Mouse (Mus musculus): Measurements from ENCODE around the gene Cep164. TPM values are rescaled to one million over a fixed set of nuclear protein-coding genes. Genes with fewer than 3 reads are reported as not detected.

Cep164 gene
- polyA plus RNA-seq, 1 experiment from 2014 or later = 16.5 TPM

DNA sequence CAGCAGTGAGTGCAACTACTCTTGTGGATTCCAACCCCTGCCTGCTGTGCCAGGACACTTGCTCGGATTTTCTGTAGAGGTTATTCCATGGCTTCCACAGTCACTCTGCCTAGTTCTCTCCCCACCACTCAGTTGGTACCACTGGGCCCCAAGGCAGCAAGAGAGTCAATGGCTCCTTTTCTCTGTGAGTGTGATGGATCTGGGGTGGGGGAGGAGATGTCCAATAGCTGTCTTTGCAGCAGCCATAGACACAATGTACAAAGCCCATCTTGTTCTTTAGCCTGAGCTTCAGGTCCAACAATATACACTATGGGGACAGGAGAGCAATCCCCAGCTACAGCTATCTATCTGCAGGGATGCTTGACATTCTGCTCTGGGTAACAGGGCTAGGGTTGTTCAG lies 25.6 kb upstream of the Cep164 start:
- no peak overlapping the region for H3K4me2 ChIP-seq (replicated peaks; ENCODE audit: low read depth, low read length)
- 0 out of 2 replicates have a peak, but pooled peaks cover 3% of the 10 kb centered on the region for H3K4me1 ChIP-seq (ENCODE audit: insufficient read depth, low read depth, low read length)
- H3K27me3 ChIP-seq (replicated peaks; ENCODE audit: insufficient read depth, low read length) = no peaks in the 10 kb centered on the region
- peaks cover 16% of the 10 kb centered on the region; the same call in 1 of the 2 replicates for H3K36me3 ChIP-seq (ENCODE audit: insufficient read depth, low read length)
- no peak for ATAC-seq
- H3K27ac ChIP-seq (ENCODE audit: low read length) = no peak overlapping the region
- DNase-seq (ENCODE audit: low spot score) = no peak
- H3K9ac ChIP-seq (replicated peaks; ENCODE audit: low read depth) = no peak overlapping the region
- H3K9me3 ChIP-seq (ENCODE audit: low read length) = no peaks in the 10 kb centered on the region
- H3K4me3 ChIP-seq (ENCODE audit: low read depth, low read length) = no peak overlapping the region
- TF ChIP-seq CTCF (IDR thresholded peaks at IDR 0.05) (no peak), EP300 (IDR thresholded peaks at IDR 0.05) (no peak)
- 85% methylated on average over 1 of the region's 1 CpGs for WGBS

DNA sequence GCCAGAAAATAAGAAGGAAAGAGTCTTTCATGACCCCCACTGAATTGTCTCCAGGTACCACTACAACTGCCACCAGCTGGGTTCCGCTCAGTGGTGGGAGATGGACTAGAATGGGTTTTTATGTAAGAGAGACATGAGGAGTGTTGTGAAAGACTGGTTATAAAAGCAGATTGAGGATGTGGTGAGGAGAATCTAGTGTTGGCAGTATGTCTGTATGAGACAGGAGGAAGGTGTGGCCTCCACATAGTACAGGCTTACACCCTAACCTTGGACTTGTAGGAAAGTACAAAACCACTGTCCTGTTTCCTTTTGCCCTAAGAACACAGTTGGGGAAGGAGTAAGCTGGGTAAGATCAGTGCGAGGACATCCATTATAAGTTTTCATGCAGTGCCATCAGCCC lies 25.2 kb upstream of the Cep164 start:
- Histone ChIP-seq H3K36me3 (ENCODE audit: insufficient read depth, low read length) (peaks cover 13% of the 10 kb centered on the region; the same call in 1 of the 2 replicates), H3K4me1 (ENCODE audit: insufficient read depth, low read depth, low read length) (0 out of 2 replicates have a peak, but pooled peaks cover 3% of the 10 kb centered on the region), H3K27me3 (replicated peaks; ENCODE audit: insufficient read depth, low read length) (no peaks in the 10 kb centered on the region), H3K4me3 (ENCODE audit: low read depth, low read length) (no peak overlapping the region), H3K9me3 (ENCODE audit: low read length) (no peaks in the 10 kb centered on the region), H3K27ac (ENCODE audit: low read length) (no peak overlapping the region), H3K4me2 (replicated peaks; ENCODE audit: low read depth, low read length) (no peak overlapping the region), H3K9ac (replicated peaks; ENCODE audit: low read depth) (no peak overlapping the region)
- TF ChIP-seq EP300 (IDR thresholded peaks at IDR 0.05) = no peak
- TF ChIP-seq CTCF (IDR thresholded peaks at IDR 0.05) = no peak
- 96% methylated on average over 2 of the region's 2 CpGs for WGBS
- ATAC-seq (no peak), DNase-seq (ENCODE audit: low spot score) (no peak)

DNA sequence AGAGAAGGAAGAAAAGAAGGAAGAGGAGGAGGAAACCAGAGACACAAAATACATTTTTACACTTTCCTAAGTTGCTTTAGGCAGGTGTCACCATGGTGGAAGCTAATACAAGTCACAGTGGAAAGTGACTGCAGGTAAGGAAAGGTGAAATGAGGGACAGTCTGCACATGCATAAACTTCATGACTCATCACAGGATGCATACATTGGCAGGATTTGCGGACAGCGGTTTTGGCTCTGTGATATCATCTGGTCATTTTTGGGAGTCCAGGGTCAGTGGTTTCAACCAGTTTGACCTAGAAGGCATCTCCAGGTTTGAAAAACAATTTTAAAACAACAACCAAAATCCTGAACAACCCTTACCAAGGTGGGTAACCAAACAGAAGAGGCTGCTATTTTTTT lies 23.3 kb upstream of the Cep164 start:
- no peaks in the 10 kb centered on the region for H3K27me3 ChIP-seq (replicated peaks; ENCODE audit: insufficient read depth, low read length)
- H3K27ac ChIP-seq (ENCODE audit: low read length) = no peak overlapping the region
- 95% methylated on average over 2 of the region's 2 CpGs for WGBS
- no peaks in the 10 kb centered on the region for H3K36me3 ChIP-seq (ENCODE audit: insufficient read depth, low read length)
- 0 out of 2 replicates have a peak, but pooled peaks cover 3% of the 10 kb centered on the region for H3K4me1 ChIP-seq (ENCODE audit: insufficient read depth, low read depth, low read length)
- ATAC-seq = no peak
- DNase-seq (ENCODE audit: low spot score) = no peak
- no peaks in the 10 kb centered on the region for H3K9me3 ChIP-seq (ENCODE audit: low read length)
- no peak for TF ChIP-seq EP300 (IDR thresholded peaks at IDR 0.05)
- TF ChIP-seq CTCF (IDR thresholded peaks at IDR 0.05) = no peak
- H3K4me3 ChIP-seq (ENCODE audit: low read depth, low read length) = no peak overlapping the region
- no peak overlapping the region for H3K9ac ChIP-seq (replicated peaks; ENCODE audit: low read depth)
- no peak overlapping the region for H3K4me2 ChIP-seq (replicated peaks; ENCODE audit: low read depth, low read length)

DNA sequence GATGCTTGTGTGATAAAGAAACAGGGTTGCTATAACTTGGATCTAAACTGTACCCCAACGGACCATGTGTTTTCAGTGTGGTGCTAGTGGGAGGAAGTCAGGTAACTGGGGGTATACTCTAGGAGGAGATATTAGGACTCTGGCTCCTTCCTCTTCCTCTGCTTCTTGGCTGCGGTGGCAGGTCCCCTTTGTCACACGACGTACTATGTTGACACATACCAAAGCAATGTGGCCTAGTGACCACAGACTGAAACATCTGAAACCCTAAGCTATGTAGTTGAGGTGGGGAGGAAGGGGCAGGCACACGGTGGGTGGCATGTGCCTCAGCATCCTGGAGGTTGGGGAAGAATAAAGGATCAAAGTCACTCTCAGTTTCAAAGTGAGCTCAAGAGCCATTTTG lies 22.8 kb upstream of the Cep164 start:
- no peaks in the 10 kb centered on the region for H3K27me3 ChIP-seq (replicated peaks; ENCODE audit: insufficient read depth, low read length)
- no peak overlapping the region for H3K4me3 ChIP-seq (ENCODE audit: low read depth, low read length)
- ATAC-seq = no peak
- 32% methylated on average over 5 of the region's 5 CpGs for WGBS
- 0 out of 2 replicates have a peak, but pooled peaks cover 3% of the 10 kb centered on the region for H3K4me1 ChIP-seq (ENCODE audit: insufficient read depth, low read depth, low read length)
- no peak overlapping the region for H3K9ac ChIP-seq (replicated peaks; ENCODE audit: low read depth)
- no peak for DNase-seq (ENCODE audit: low spot score)
- H3K36me3 ChIP-seq (ENCODE audit: insufficient read depth, low read length) = no peaks in the 10 kb centered on the region
- no peak for TF ChIP-seq EP300 (IDR thresholded peaks at IDR 0.05)
- no peak for TF ChIP-seq CTCF (IDR thresholded peaks at IDR 0.05)
- no peak overlapping the region for H3K4me2 ChIP-seq (replicated peaks; ENCODE audit: low read depth, low read length)
- H3K9me3 ChIP-seq (ENCODE audit: low read length) = no peaks in the 10 kb centered on the region
- H3K27ac ChIP-seq (ENCODE audit: low read length) = no peak overlapping the region

DNA sequence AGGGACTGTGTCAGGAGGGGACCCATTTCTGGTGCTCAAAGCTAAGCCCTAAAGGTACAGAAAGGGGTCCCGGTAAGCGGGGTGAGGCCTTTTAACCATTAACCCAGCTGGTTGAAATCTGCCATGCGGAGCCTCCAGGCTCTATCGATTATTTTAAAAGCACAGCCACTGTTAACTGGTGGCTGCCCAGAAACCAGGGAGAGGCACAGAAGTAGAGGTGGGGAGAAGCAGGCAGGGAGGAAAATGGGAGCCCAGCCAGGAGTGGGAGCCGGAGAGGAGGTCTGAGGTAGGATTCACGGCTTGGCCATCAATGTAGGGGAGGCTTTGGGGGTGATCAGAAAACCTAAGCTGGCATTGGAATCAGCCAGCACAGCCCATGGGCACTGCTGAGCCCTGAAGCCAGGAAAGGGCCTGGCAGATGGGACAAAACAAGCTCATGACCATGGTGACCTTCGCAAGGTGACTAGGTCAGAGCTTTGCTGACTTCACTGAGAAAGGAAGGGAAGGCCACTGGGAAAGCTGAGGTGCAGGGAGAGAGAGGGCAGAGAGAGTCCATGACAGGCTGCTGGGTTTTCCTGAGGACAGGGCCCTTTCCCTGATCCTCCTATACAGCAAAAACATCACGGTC lies 22.2 kb upstream of the Cep164 start:
- ATAC-seq (no peak), DNase-seq (ENCODE audit: low spot score) (no peak)
- Histone ChIP-seq H3K27me3 (replicated peaks; ENCODE audit: insufficient read depth, low read length) (no peaks in the 10 kb centered on the region), H3K36me3 (ENCODE audit: insufficient read depth, low read length) (no peaks in the 10 kb centered on the region), H3K9me3 (ENCODE audit: low read length) (no peaks in the 10 kb centered on the region), H3K4me3 (ENCODE audit: low read depth, low read length) (no peak overlapping the region), H3K9ac (replicated peaks; ENCODE audit: low read depth) (no peak overlapping the region), H3K4me1 (ENCODE audit: insufficient read depth, low read depth, low read length) (0 out of 2 replicates have a peak, but pooled peaks cover 3% of the 10 kb centered on the region), H3K4me2 (replicated peaks; ENCODE audit: low read depth, low read length) (no peak overlapping the region), H3K27ac (ENCODE audit: low read length) (peak overlapping the region; percentile 59; the same call in 1 of the 2 replicates)
- 74% methylated on average over 8 of the region's 8 CpGs for WGBS
- no peak for TF ChIP-seq EP300 (IDR thresholded peaks at IDR 0.05)
- TF ChIP-seq CTCF (IDR thresholded peaks at IDR 0.05) = no peak

DNA sequence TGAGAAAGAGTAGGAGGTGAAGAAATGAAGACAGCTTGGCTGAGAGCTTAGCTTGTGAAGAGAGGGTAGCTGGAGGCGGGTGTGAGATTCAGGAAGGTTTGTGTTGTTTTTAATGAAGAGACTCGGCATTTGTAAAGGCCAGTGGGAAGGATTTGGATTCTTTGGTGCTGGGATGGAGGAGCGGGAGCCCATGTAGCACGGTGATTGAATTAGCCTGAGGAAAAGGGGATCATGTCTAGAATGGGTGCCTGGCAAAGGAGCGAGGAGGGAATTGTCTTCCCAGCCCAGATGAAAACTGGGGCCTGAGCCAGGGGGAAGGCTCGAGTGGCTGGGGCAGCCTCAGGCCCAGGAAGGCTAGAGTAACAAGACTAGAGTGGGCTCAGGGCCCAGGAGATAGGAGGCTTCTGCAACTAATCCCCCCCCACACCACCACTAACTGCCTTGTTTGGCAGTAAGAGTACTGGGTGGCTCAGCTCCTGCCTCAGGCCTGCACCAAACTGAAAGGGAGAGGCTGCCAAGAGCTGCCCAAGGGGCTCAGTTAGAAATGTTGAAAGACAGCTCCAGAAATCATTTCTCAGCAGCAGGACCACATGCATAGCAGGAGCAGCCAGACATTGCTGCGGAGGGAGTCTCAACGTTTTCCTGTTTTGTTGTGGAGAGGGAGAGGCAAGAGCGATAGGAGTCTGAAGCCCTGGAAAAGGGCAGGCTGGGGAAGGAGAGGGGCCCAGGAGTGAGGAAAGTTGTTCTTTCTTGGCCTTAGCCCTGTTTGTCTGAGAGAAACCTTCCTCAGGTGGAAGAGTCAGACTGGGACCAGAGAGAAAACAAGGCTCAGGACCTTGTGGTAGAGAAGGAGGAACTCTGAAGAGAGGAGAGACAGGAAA lies 21.3 kb upstream of the Cep164 start:
- WGBS = 47% methylated on average over 9 of the region's 9 CpGs
- H3K4me1 ChIP-seq (ENCODE audit: insufficient read depth, low read depth, low read length) = 0 out of 2 replicates have a peak, but pooled peaks cover 3% of the 10 kb centered on the region
- H3K27me3 ChIP-seq (replicated peaks; ENCODE audit: insufficient read depth, low read length) = no peaks in the 10 kb centered on the region
- H3K9me3 ChIP-seq (ENCODE audit: low read length) = no peaks in the 10 kb centered on the region
- peak; percentile 62 for DNase-seq (ENCODE audit: low spot score)
- H3K4me2 ChIP-seq (replicated peaks; ENCODE audit: low read depth, low read length) = no peak overlapping the region
- no peak overlapping the region for H3K9ac ChIP-seq (replicated peaks; ENCODE audit: low read depth)
- TF ChIP-seq EP300 (IDR thresholded peaks at IDR 0.05) (no peak), CTCF (IDR thresholded peaks at IDR 0.05) (no peak)
- H3K27ac ChIP-seq (ENCODE audit: low read length) = peak overlapping the region; percentile 59; the same call in 1 of the 2 replicates
- ATAC-seq = peak; percentile 69; the same call in 1 of the 2 replicates
- no peaks in the 10 kb centered on the region for H3K36me3 ChIP-seq (ENCODE audit: insufficient read depth, low read length)
- H3K4me3 ChIP-seq (ENCODE audit: low read depth, low read length) = no peak overlapping the region

All from lung, postnatal 0 days (tissue).